Mouse (Mus musculus) small intestine, adult 2 months (tissue): ENCODE data around the gene Nipa2. TPM values are rescaled to one million over a fixed set of nuclear protein-coding genes. Genes with fewer than 3 reads are reported as not detected.
"Not testable (repeated sequence)": the region's sequence is repeated elsewhere in the genome, so short reads cannot be mapped to it uniquely, and the experiment has no call there.

ENCODE experiments used
- H3K27ac ChIP-seq: fragments of 200-500 bp; 2 replicates; pipeline ENCODE4 v1.5.1; 2012; ENCODE audit warnings: low read depth, low read length, control low read depth, inconsistent platforms; ENCODE audit not compliant: insufficient read depth
- H3K27me3 ChIP-seq: fragments of 200-500 bp; 2 replicates; pipeline ENCODE4 v1.6.1; 2012; ENCODE audit warnings: mild to moderate bottlenecking, moderate library complexity, low read length, inconsistent platforms; ENCODE audit not compliant: control insufficient read depth, insufficient read depth
- H3K36me3 ChIP-seq: fragments of 200-500 bp; 2 replicates; pipeline ENCODE4 v1.6.1; 2012; ENCODE audit warnings: mild to moderate bottlenecking, low read length, control low read depth, inconsistent platforms; ENCODE audit not compliant: control insufficient read depth, insufficient read depth
- H3K4me1 ChIP-seq: fragments of 200-500 bp; 2 replicates; pipeline ENCODE4 v1.6.1; 2012; ENCODE audit warnings: low read length, inconsistent platforms, mixed read lengths; ENCODE audit not compliant: control insufficient read depth, insufficient read depth, insufficient read length
- H3K4me3 ChIP-seq: fragments of 200-500 bp; 2 replicates; pipeline ENCODE4 v1.5.1; 2012; ENCODE audit warnings: low read depth, mild to moderate bottlenecking, control low read depth, inconsistent platforms, low read length, moderate library complexity
- CTCF ChIP-seq: fragments of 200-500 bp; IDR thresholded peaks from 2 replicates; pipeline ENCODE4 v1.5.1; 2012; ENCODE audit warnings: low read depth, mild to moderate bottlenecking, control low read depth, inconsistent platforms, low read length, moderate library complexity, mixed read lengths; ENCODE audit not compliant: insufficient replicate concordance, insufficient read length; ENCODE audit errors: extremely low read depth
- POLR2A ChIP-seq: fragments of 200-500 bp; IDR thresholded peaks from 2 replicates; pipeline ENCODE4 v1.6.1; 2012; ENCODE audit warnings: low read depth, mild to moderate bottlenecking, control low read depth, inconsistent platforms, low read length, moderate library complexity
- WGBS: fragments of 180-500 bp; shearing (Covaris S2); methylation state at CpG from one replicate; pipeline ENCODE4 v1.1.7; 2018; 5-methylcytosine and 5-hydroxymethylcytosine counted together
- polyA plus RNA-seq: library from polyadenylated mRNA; depleted of rRNA; stranded (reverse); fragments of >200 nt; gene quantifications from 2 replicates; pipeline ENCODE4 v1.2.3, GENCODE M21; 2012

Nipa2 gene
- polyA plus RNA-seq, 1 experiment, result 44.3 TPM

- TF ChIP-seq CTCF, result no peak
- no peak for TF ChIP-seq POLR2A
- 76% methylated on average over 4 of the region's 4 CpGs for WGBS
These were observed 23.9 kb downstream of the Nipa2 start for GRCm38 (mm10) chr7:55938341-55938740.

GRCm38 (mm10) chr7:55935025-55935424 is 27.3 kb downstream of the Nipa2 start:
- 38% methylated on average over 2 of the region's 2 CpGs for WGBS
- Histone ChIP-seq H3K27ac (no peak overlapping the region), H3K4me3 (no peak overlapping the region), H3K4me1 (peaks cover 7% of the 10 kb centered on the region; the same call in 1 of the 2 replicates), H3K36me3 (peaks cover 29% of the 10 kb centered on the region), H3K27me3 (no peaks in the 10 kb centered on the region)
- no peak for TF ChIP-seq POLR2A
- TF ChIP-seq CTCF, result no peak

More at GRCm38 (mm10) chr7:55938341-55938740, 23.9 kb downstream of the Nipa2 start:
- H3K27me3 ChIP-seq, result no peaks in the 10 kb centered on the region
- H3K4me3 ChIP-seq, result no peak overlapping the region
- H3K27ac ChIP-seq, result no peak overlapping the region
- H3K36me3 ChIP-seq, result peaks cover 24% of the 10 kb centered on the region
- peaks cover 7% of the 10 kb centered on the region; the same call in 1 of the 2 replicates for H3K4me1 ChIP-seq

- H3K4me1 ChIP-seq, result no peaks in the 10 kb centered on the region
- no peak for TF ChIP-seq POLR2A
- TF ChIP-seq CTCF, result no peak
- WGBS, result 88% methylated on average over 2 of the region's 2 CpGs
- H3K27me3 ChIP-seq, result no peaks in the 10 kb centered on the region
- no peak overlapping the region for H3K27ac ChIP-seq
- H3K4me3 ChIP-seq, result no peak overlapping the region
- peaks cover 48% of the 10 kb centered on the region for H3K36me3 ChIP-seq
These were observed 33.6 kb downstream of the Nipa2 start for GRCm38 (mm10) chr7:55928649-55929048.

GRCm38 (mm10) chr7:55927262-55927661 is 35.0 kb downstream of the Nipa2 start:
- Histone ChIP-seq H3K27me3 (no peaks in the 10 kb centered on the region), H3K4me3 (no peak overlapping the region), H3K27ac (no peak overlapping the region), H3K36me3 (peaks cover 54% of the 10 kb centered on the region), H3K4me1 (no peaks in the 10 kb centered on the region)
- 94% methylated on average over 4 of the region's 4 CpGs for WGBS
- no peak for TF ChIP-seq CTCF

- not testable (repeated sequence) for H3K27ac ChIP-seq, H3K4me3 ChIP-seq, H3K4me1 ChIP-seq, H3K27me3 ChIP-seq
- WGBS, result 93% methylated on average over 11 of the region's 11 CpGs
- peaks cover 70% of the 10 kb centered on the region for H3K36me3 ChIP-seq
These were observed 43.9 kb downstream of the Nipa2 start for GRCm38 (mm10) chr7:55918365-55918764.

- Histone ChIP-seq H3K4me3 (no peak overlapping the region), H3K27ac (peak overlapping the region; percentile 96), H3K4me1 (peaks cover 9% of the 10 kb centered on the region; the same call in 1 of the 2 replicates), H3K27me3 (no peaks in the 10 kb centered on the region), H3K36me3 (peaks cover 51% of the 10 kb centered on the region)
- TF ChIP-seq POLR2A, result no peak
- no peak for TF ChIP-seq CTCF
- WGBS, result 56% methylated on average over 5 of the region's 5 CpGs
These were observed 50.2 kb downstream of the Nipa2 start for GRCm38 (mm10) chr7:55912118-55912517.

GRCm38 (mm10) chr7:55911371-55911770 is 50.9 kb downstream of the Nipa2 start:
- Histone ChIP-seq H3K27ac (peak overlapping the region; percentile 96), H3K4me1 (peaks cover 9% of the 10 kb centered on the region; the same call in 1 of the 2 replicates), H3K36me3 (peaks cover 45% of the 10 kb centered on the region), H3K27me3 (no peaks in the 10 kb centered on the region), H3K4me3 (no peak overlapping the region)
- 50% methylated on average over 8 of the region's 8 CpGs for WGBS
- TF ChIP-seq POLR2A (no peak), CTCF (no peak)

- no peak for TF ChIP-seq CTCF
- TF ChIP-seq POLR2A, result no peak
- Histone ChIP-seq H3K27me3 (no peaks in the 10 kb centered on the region), H3K4me3 (no peak overlapping the region), H3K4me1 (peaks cover 9% of the 10 kb centered on the region; the same call in 1 of the 2 replicates), H3K36me3 (peaks cover 46% of the 10 kb centered on the region), H3K27ac (peak overlapping the region; percentile 84)
- WGBS, result 41% methylated on average over 2 of the region's 2 CpGs
These were observed 51.9 kb downstream of the Nipa2 start for GRCm38 (mm10) chr7:55910356-55910755.
